Mouse (Mus musculus) stomach, postnatal 0 days (tissue): ENCODE data around the gene Pa2g4.

Experiments
- CTCF ChIP-seq: IDR thresholded peaks from 2 replicates; pipeline ENCODE4 v1.5.1; 2016; ENCODE audit warnings: antibody characterized with exemption, low read depth, mild to moderate bottlenecking, moderate library complexity
- EP300 ChIP-seq: optimal IDR thresholded peaks from 2 replicates; pipeline ENCODE3; 2016; ENCODE audit warnings: antibody characterized with exemption

GRCm38 (mm10) chr10:128545570-128545898, 20.3 kb downstream of the Pa2g4 start:
- TF ChIP-seq CTCF: no peak
- no peak for TF ChIP-seq EP300
